Mouse (Mus musculus): ENCODE results near the gene Sgsm3.

DNA sequence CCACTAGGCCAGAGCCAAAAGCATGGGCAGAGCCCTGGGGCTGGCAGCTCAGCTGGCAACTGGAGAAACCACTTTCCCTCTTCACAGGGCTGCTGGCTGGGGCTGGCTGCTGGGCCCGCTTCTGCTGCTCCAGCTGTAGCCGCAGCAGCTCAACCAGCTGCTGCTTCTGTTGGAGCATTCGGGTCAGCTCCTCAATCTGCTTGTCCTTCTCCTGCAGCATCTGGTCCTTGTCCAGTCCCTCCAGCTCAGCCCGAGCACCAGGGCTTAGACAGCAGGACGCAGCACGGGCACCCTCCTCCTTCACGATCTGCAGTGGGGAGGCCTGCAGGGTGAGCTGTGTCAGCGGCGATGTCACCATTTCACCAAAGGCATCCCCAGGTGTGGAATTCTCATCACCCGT, 38.9 kb downstream of the Sgsm3 start:
- TF ChIP-seq MAX (IDR thresholded peaks at IDR 0.05; ENCODE audit: low read depth), result no peak
- TF ChIP-seq POLR2A (IDR thresholded peaks at IDR 0.05; ENCODE audit: insufficient read length, low read depth), result peak; percentile 19
- TF ChIP-seq USF1 (IDR thresholded peaks at IDR 0.05; ENCODE audit: low read depth), result no peak
- TF ChIP-seq SRF (IDR thresholded peaks at IDR 0.05; ENCODE audit: control insufficient read depth, insufficient read length, low read depth), result no peak
- TF ChIP-seq TCF12 (IDR thresholded peaks at IDR 0.05; ENCODE audit: insufficient read depth, poor library complexity, severe bottlenecking), result no peak
- no peak for TF ChIP-seq CEBPB (IDR thresholded peaks at IDR 0.05; ENCODE audit: insufficient read depth, poor library complexity, severe bottlenecking)
- no peak for TF ChIP-seq MYOG (IDR thresholded peaks at IDR 0.05; ENCODE audit: control insufficient read depth in 1 of 3, insufficient read depth in 1 of 3, insufficient read length in 2 of 3, low read depth in 2 of 3)
- no peak for TF ChIP-seq POLR2AphosphoS2 (IDR thresholded peaks at IDR 0.05; ENCODE audit: insufficient read length, low read depth)
- no peak for TF ChIP-seq E2F4 (IDR thresholded peaks at IDR 0.05; ENCODE audit: insufficient read depth)
- no peak for TF ChIP-seq REST (IDR thresholded peaks at IDR 0.05; ENCODE audit: insufficient read depth, insufficient read length)

Data from myocyte (in vitro differentiated cells).